Mouse (Mus musculus): ENCODE results near the gene Trpm6. TPM values are rescaled to one million over a fixed set of nuclear protein-coding genes. Genes with fewer than 3 reads are reported as not detected.

Trpm6 gene
- 0.25 and 0.31 TPM in 2 replicates for polyA plus RNA-seq (2021; fragmentation: Nextera tagmentation)
- long read RNA-seq, experiment 1, result 0 reads
- long read RNA-seq, experiment 2, result 0 reads

GRCm38 (mm10) chr19:18749598-18750339 is at the start of gene Trpm6:
Trpm6 (plus strand) TSS chr19:18749983.

GRCm38 (mm10) chr19:18712866-18713300 is 36.9 kb upstream of the Trpm6 start, which contains the start of gene D030056L22Rik:
D030056L22Rik (plus strand) TSS chr19:18713193.

Other genes starting within 250 kb of the Trpm6 start
- gene Ostf1, start 118.2 kb upstream of the Trpm6 start, polyA plus RNA-seq (2021; fragmentation: Nextera tagmentation), result 41.7 and 45.2 TPM in 2 replicates
- gene Nmrk1, start 118.0 kb upstream of the Trpm6 start, polyA plus RNA-seq (2021; fragmentation: Nextera tagmentation), result 4.4 and 4.6 TPM in 2 replicates
- 3.3 and 8.4 TPM in 2 replicates for gene Carnmt1, start 79.2 kb upstream of the Trpm6 start, polyA plus RNA-seq (2021; fragmentation: Nextera tagmentation)
- 26.9 and 38.6 TPM in 2 replicates for gene D030056L22Rik, start 36.8 kb upstream of the Trpm6 start, polyA plus RNA-seq (2021; fragmentation: Nextera tagmentation)

Measured in left cerebral cortex, adult 6 months (tissue).